ENCODE assay signal across 12 mouse cellular contexts in the genomic region with DNA sequence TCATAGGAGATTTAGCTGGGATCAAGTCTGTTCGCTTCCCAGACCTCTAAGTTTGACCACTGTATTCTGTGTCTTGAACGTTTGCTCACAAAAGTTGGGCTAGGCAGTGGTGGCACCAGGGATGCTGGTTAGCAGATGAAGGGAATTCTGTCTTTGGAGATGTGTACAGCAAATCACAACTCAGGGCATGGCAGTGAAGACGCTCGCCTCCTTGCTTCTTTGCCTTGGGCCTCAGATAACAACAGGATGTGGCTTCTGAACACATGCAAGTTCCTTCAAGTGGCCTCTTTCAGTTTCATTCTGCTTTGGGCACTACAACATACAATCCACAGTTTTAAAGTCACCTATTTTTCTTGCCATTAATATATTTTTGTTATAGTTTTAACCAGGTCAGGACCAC. TPM values are rescaled to one million over a fixed set of nuclear protein-coding genes. Genes with fewer than 3 reads are reported as not detected.
DNase-seq lines count a peak whose midpoint lies in the region; TF ChIP-seq lines count a peak whose summit lies in the region.
"Had no signal": no experiment of that assay in that cellular context is flagged by ENCODE, and none has a peak within 500 bp of the region (broad histone marks: within the 10 kb centered on the region; RNA-seq: fewer than 3 reads in every experiment).

No protein-coding gene starts in this region.

- peak overlapping the region; percentile 88 for H3K4me2 ChIP-seq in CH12.LX (ENCODE audit: insufficient read depth, low read depth, poor library complexity, severe bottlenecking)
- H3K4me2 ChIP-seq: embryonic facial prominence, embryonic 15.5 days; limb, embryonic 15.5 days; neural tube, embryonic 12.5 days had no signal

- no peaks in the 10 kb centered on the region for H3K9me3 ChIP-seq in CH12.LX (replicated peaks; ENCODE audit: low read length)
- H3K9me3 ChIP-seq: embryonic facial prominence, embryonic 15.5 days; limb, embryonic 15.5 days; neural tube, embryonic 12.5 days had no signal

- TF ChIP-seq RAD21 in CH12.LX (IDR thresholded peaks at IDR 0.05; ENCODE audit: low read depth, low read length) = peak; percentile 4

- peak overlapping the region in 2 of 3 experiments; percentile 29 to 53 for H3K4me3 ChIP-seq in CH12.LX (replicated peaks in 1 of 3; ENCODE audit: low read depth in 2 of 3, low read length in 2 of 3, poor library complexity in 1 of 3)
- H3K4me3 ChIP-seq: embryonic facial prominence, embryonic 15.5 days; limb, embryonic 15.5 days; neural tube, embryonic 12.5 days had no signal

- peak overlapping the region; percentile 59 for H3K9ac ChIP-seq in CH12.LX (ENCODE audit: insufficient read depth, low read depth)
- H3K9ac ChIP-seq: embryonic facial prominence, embryonic 15.5 days; limb, embryonic 15.5 days; neural tube, embryonic 12.5 days had no signal

- intact Hi-C loops in heart, postnatal 14 days (cut with DNase I) = no loop called here

- DNase-seq in heart, adult 8-10 months (ENCODE audit: low spot score) = peak; percentile 55
- DNase-seq in heart, postnatal 14 days = no peak
- DNase-seq in CH12.LX (ENCODE audit: extremely low read depth) = peak; percentile 69
- peak; percentile 88 for DNase-seq in induced T-regulatory cell, adult 2 months (ENCODE audit: low read depth)
- DNase-seq in spleen, adult 18-20 months = peak; percentile 51 to 53
- no peak for DNase-seq in left cerebral cortex, adult 8-10 months (ENCODE audit: low spot score in 2 of 2)
- no peak for DNase-seq in ovary, postnatal 10 days (ENCODE audit: low spot score)
- no peak for DNase-seq in layer of hippocampus, adult 18-20 months (ENCODE audit: low spot score in 2 of 2)
- DNase-seq: adrenal gland, adult 8-10 months had no signal

- no peak for TF ChIP-seq CTCF in CH12.LX (conservative IDR thresholded peaks at IDR 0.05 in 1 of 2, IDR thresholded peaks at IDR 0.05 in 1 of 2; ENCODE audit: low read depth in 2 of 2, low read length in 2 of 2)

- 0 out of 2 replicates have a peak, but pooled peaks cover 3% of the 10 kb centered on the region for H3K79me2 ChIP-seq in CH12.LX (replicated peaks; ENCODE audit: control insufficient read depth, extremely low read depth, insufficient read depth, poor library complexity, severe bottlenecking)

- peak overlapping the region; percentile 68 for H3K27ac ChIP-seq in CH12.LX (ENCODE audit: insufficient read depth, low read depth)
- H3K27ac ChIP-seq: embryonic facial prominence, embryonic 15.5 days; limb, embryonic 15.5 days; neural tube, embryonic 12.5 days had no signal

- TF ChIP-seq EP300 in CH12.LX (IDR thresholded peaks at IDR 0.05; ENCODE audit: low read length) = peak; percentile 89

- peaks cover 0 to 3% of the 10 kb centered on the region in 2 experiments for H3K36me3 ChIP-seq in CH12.LX (replicated peaks in 1 of 2; ENCODE audit: control insufficient read depth in 1 of 2, insufficient read depth in 1 of 2, low read length in 1 of 2)
- H3K36me3 ChIP-seq: embryonic facial prominence, embryonic 15.5 days; limb, embryonic 15.5 days; neural tube, embryonic 12.5 days had no signal

- in situ Hi-C loops in CH12.LX (cut with MboI; ENCODE audit: low pct_ligation_motif_present, low pct_unique_long_range_greater_than_20kb, low sequenced_read_pairs) = no loop called here

- peaks cover 27 to 65% of the 10 kb centered on the region in 2 experiments for H3K4me1 ChIP-seq in CH12.LX (ENCODE audit: control insufficient read depth in 1 of 2, insufficient read depth in 2 of 2)

- TF ChIP-seq POLR2A in CH12.LX (IDR thresholded peaks at IDR 0.05; ENCODE audit: low read depth, low read length) = peak; percentile 42; the same call in 1 of the 2 replicates

- no peaks in the 10 kb centered on the region for H3K27me3 ChIP-seq in CH12.LX (replicated peaks)
- H3K27me3 ChIP-seq: embryonic facial prominence, embryonic 15.5 days; limb, embryonic 15.5 days; neural tube, embryonic 12.5 days had no signal

- dilution Hi-C loops in CH12.LX (cut with MboI; ENCODE audit: extremely low pct_ligation_motif_present, extremely low pct_unique_long_range_greater_than_20kb, low sequenced_read_pairs) = no loop called here

TF ChIP-seq in CH12.LX, 34 proteins besides CTCF, POLR2A, EP300 and RAD21:
- TF ChIP-seq JUND (conservative IDR thresholded peaks at IDR 0.05; ENCODE audit: low read depth, low read length) (no peak), JUN (IDR thresholded peaks at IDR 0.05; ENCODE audit: insufficient read depth, low read depth, low read length) (no peak), IRF4 (IDR thresholded peaks at IDR 0.05; ENCODE audit: low read depth, low read length) (peak; percentile 96), SMC3 (IDR thresholded peaks at IDR 0.05; ENCODE audit: low read depth, low read length) (no peak; the same call in 1 of the 2 replicates), MAZ (IDR thresholded peaks at IDR 0.05; ENCODE audit: low read depth, low read length) (no peak), ZC3H11A (IDR thresholded peaks at IDR 0.05; ENCODE audit: low read depth, low read length) (no peak), MAFK (IDR thresholded peaks at IDR 0.05; ENCODE audit: insufficient replicate concordance, low read length) (0 out of 2 replicates have a peak, but pooled peaks have one; percentile 34), E2F4 (IDR thresholded peaks at IDR 0.05; ENCODE audit: insufficient replicate concordance, low read depth, low read length) (no peak), CHD1 (IDR thresholded peaks at IDR 0.05; ENCODE audit: low read depth, low read length) (peak; percentile 40; the same call in 1 of the 2 replicates), MAX (IDR thresholded peaks at IDR 0.05; ENCODE audit: low read length) (peak; percentile 62), ZMIZ1 (IDR thresholded peaks at IDR 0.05; ENCODE audit: low read depth, low read length) (no peak), ZNF384 (IDR thresholded peaks at IDR 0.05; ENCODE audit: low read depth, low read length) (0 out of 2 replicates have a peak, but pooled peaks have one; percentile 3), CHD2 (IDR thresholded peaks at IDR 0.05; ENCODE audit: low read length) (0 out of 2 replicates have a peak, but pooled peaks have one; percentile 51), POLR2AphosphoS2 (IDR thresholded peaks at IDR 0.05; ENCODE audit: low read depth, low read length) (no peak), BHLHE40 (IDR thresholded peaks at IDR 0.05; ENCODE audit: low read depth, low read length) (peak; percentile 97), ZKSCAN1 (IDR thresholded peaks at IDR 0.05; ENCODE audit: borderline replicate concordance, low read depth, low read length) (no peak), ETS1 (conservative IDR thresholded peaks at IDR 0.05; ENCODE audit: low read depth, low read length) (peak; percentile 82), UBTF (IDR thresholded peaks at IDR 0.05; ENCODE audit: low read depth, low read length) (no peak), USF1 (IDR thresholded peaks at IDR 0.05; ENCODE audit: low read depth, low read length) (no peak), KAT2A (IDR thresholded peaks at IDR 0.05; ENCODE audit: insufficient replicate concordance, low read length) (no peak), ELF1 (IDR thresholded peaks at IDR 0.05; ENCODE audit: low read depth, low read length) (no peak), MEF2A (IDR thresholded peaks at IDR 0.05; ENCODE audit: borderline replicate concordance, low read depth, low read length) (peak; percentile 73; the same call in 1 of the 2 replicates), PAX5 (IDR thresholded peaks at IDR 0.05; ENCODE audit: low read length) (no peak), RCOR1 (conservative IDR thresholded peaks at IDR 0.05; ENCODE audit: low read depth, low read length) (peak; percentile 70; the same call in 1 of the 2 replicates), HCFC1 (IDR thresholded peaks at IDR 0.05; ENCODE audit: low read depth, low read length) (peak; percentile 48), TCF12 (IDR thresholded peaks at IDR 0.05; ENCODE audit: low read depth, low read length) (peak; percentile 89), TBP (conservative IDR thresholded peaks at IDR 0.05; ENCODE audit: low read depth, low read length) (peak; percentile 93), GABPA (IDR thresholded peaks at IDR 0.05; ENCODE audit: insufficient replicate concordance, low read depth, low read length) (no peak), NRF1 (IDR thresholded peaks at IDR 0.05; ENCODE audit: low read depth, low read length) (no peak), USF2 (conservative IDR thresholded peaks at IDR 0.05; ENCODE audit: low read depth, low read length) (no peak), MYC (IDR thresholded peaks at IDR 0.05; ENCODE audit: low read depth, low read length) (no peak; the same call in 1 of the 2 replicates), SIN3A (IDR thresholded peaks at IDR 0.05; ENCODE audit: low read length) (peak; percentile 82; the same call in 1 of the 2 replicates), MXI1 (IDR thresholded peaks at IDR 0.05; ENCODE audit: low read depth, low read length) (no peak; the same call in 1 of the 2 replicates), NELFE (IDR thresholded peaks at IDR 0.05; ENCODE audit: low read depth, low read length) (no peak)

RNA-seq across cellular contexts. Expression of a gene that starts 19.8 kb away (rescaled TPM):
- total RNA-seq in heart, adult 8-10 months (2022) = not detected
- total RNA-seq in heart, postnatal 14 days (2021) = not detected
- total RNA-seq in CH12.LX (2012; rRNA removed) (not detected in 2 replicates), CH12.LX (2014; rRNA removed) (not detected in 2 replicates)
- not detected in 2 replicates for polyA plus RNA-seq in CH12.LX (2012; ENCODE audit: insufficient read length, low read depth)
- total RNA-seq in left cerebral cortex, adult 8-10 months (2022) = not detected
- total RNA-seq in layer of hippocampus, adult 18-20 months (2021) = not detected
- total RNA-seq: adrenal gland, adult 8-10 months had no signal
- polyA plus RNA-seq: embryonic facial prominence, embryonic 15.5 days; limb, embryonic 15.5 days; neural tube, embryonic 12.5 days had no signal

Comparison
In these comparisons a context has a peak if more than half of its experiments do, and no peak if none do; other contexts are left out.
1. DNase-seq: peak in heart, adult 8-10 months (single experiment), CH12.LX (single experiment), induced T-regulatory cell, adult 2 months (single experiment) and spleen, adult 18-20 months (2 of 2); none in heart, postnatal 14 days (0 of 2), left cerebral cortex, adult 8-10 months (0 of 2), ovary, postnatal 10 days (single experiment) and layer of hippocampus, adult 18-20 months (0 of 2).